Mouse (Mus musculus) embryonic facial prominence, embryonic 14.5 days (tissue): ENCODE results near the gene Csnk2a2. TPM values are rescaled to one million over a fixed set of nuclear protein-coding genes. Genes with fewer than 3 reads are reported as not detected.

Experiments
- polyA plus RNA-seq: library from polyadenylated mRNA; unstranded; fragments of >200 nt; fragmentation: Nextera tagmentation; extraction: Ambion mirVana; gene quantifications from 2 replicates; pipeline ENCODE4 v1.2.1, GENCODE M21; 2014

Csnk2a2 gene
- polyA plus RNA-seq, 1 experiment from 2014 or later: 18.7 TPM

Other genes with a start within 250 kb of the Csnk2a2 start
- gene Cngb1, start 183.5 kb downstream of the Csnk2a2 start, polyA plus RNA-seq: 0.34 and 1.7 TPM in 2 replicates
- gene Tepp, start 179.5 kb downstream of the Csnk2a2 start, polyA plus RNA-seq: 0.50 TPM in 1 of 2 replicates, not detected in the other
- gene Zfp319, start 158.1 kb downstream of the Csnk2a2 start, polyA plus RNA-seq: 8.4 and 8.9 TPM in 2 replicates
- gene Usb1, start 157.8 kb downstream of the Csnk2a2 start, polyA plus RNA-seq: 36.3 and 38.0 TPM in 2 replicates
- 14.9 and 15.3 TPM in 2 replicates for gene Mmp15, start 137.8 kb downstream of the Csnk2a2 start, polyA plus RNA-seq
- gene Cfap20, start 55.2 kb downstream of the Csnk2a2 start, polyA plus RNA-seq: 150 and 152 TPM in 2 replicates
- 1.9 and 5.4 TPM in 2 replicates for gene Ccdc113, start 44.0 kb upstream of the Csnk2a2 start, polyA plus RNA-seq
- gene Prss54, start 86.3 kb upstream of the Csnk2a2 start, polyA plus RNA-seq: not detected in 2 replicates
- gene Gins3, start 143.4 kb upstream of the Csnk2a2 start, polyA plus RNA-seq: 14.3 and 16.4 TPM in 2 replicates
- 44.7 and 53.4 TPM in 2 replicates for gene Ndrg4, start 186.9 kb upstream of the Csnk2a2 start, polyA plus RNA-seq
- gene Setd6, start 225.8 kb upstream of the Csnk2a2 start, polyA plus RNA-seq: 16.7 and 16.8 TPM in 2 replicates